Mouse (Mus musculus): ENCODE measurements around the gene Slc1a5. TPM values are rescaled to one million over a fixed set of nuclear protein-coding genes. Genes with fewer than 3 reads are reported as not detected.

Gene Slc1a5
- total and polyA plus RNA-seq, 2 experiments from 2014 or later = 7.2 to 9.3 TPM

- no peak overlapping the region for H3K27ac ChIP-seq (ENCODE audit: low read depth, low read length)
- no peaks in the 10 kb centered on the region for H3K9me3 ChIP-seq (ENCODE audit: low read length)
- no peak overlapping the region for H3K4me2 ChIP-seq (ENCODE audit: low read depth)
- H3K27me3 ChIP-seq (ENCODE audit: insufficient read depth, low read length) = no peaks in the 10 kb centered on the region
- H3K4me3 ChIP-seq (ENCODE audit: low read depth, low read length) = no peak overlapping the region
- no peak for TF ChIP-seq CTCF (IDR thresholded peaks at IDR 0.05; ENCODE audit: low read depth)
- ATAC-seq = no peak
- WGBS = 54% methylated on average over 5 of the region's 5 CpGs
- no peak for DNase-seq
- H3K36me3 ChIP-seq (ENCODE audit: insufficient read depth) = no peaks in the 10 kb centered on the region
- H3K4me1 ChIP-seq (ENCODE audit: insufficient read depth) = no peaks in the 10 kb centered on the region
- no peak overlapping the region for H3K9ac ChIP-seq
These were observed 19.5 kb upstream of the Slc1a5 start for GRCm38 (mm10) chr7:16761630-16762029.

- Histone ChIP-seq H3K9ac (no peak overlapping the region), H3K4me2 (ENCODE audit: low read depth) (no peak overlapping the region), H3K4me3 (ENCODE audit: low read depth, low read length) (no peak overlapping the region), H3K27ac (ENCODE audit: low read depth, low read length) (no peak overlapping the region), H3K27me3 (ENCODE audit: insufficient read depth, low read length) (no peaks in the 10 kb centered on the region), H3K9me3 (ENCODE audit: low read length) (no peaks in the 10 kb centered on the region), H3K4me1 (ENCODE audit: insufficient read depth) (no peaks in the 10 kb centered on the region), H3K36me3 (ENCODE audit: insufficient read depth) (no peaks in the 10 kb centered on the region)
- no peak for DNase-seq
- WGBS = 85% methylated on average over 7 of the region's 7 CpGs
- TF ChIP-seq CTCF (IDR thresholded peaks at IDR 0.05; ENCODE audit: low read depth) = no peak
- no peak for ATAC-seq
These were observed 17.5 kb upstream of the Slc1a5 start for GRCm38 (mm10) chr7:16763463-16764218.

- TF ChIP-seq CTCF (IDR thresholded peaks at IDR 0.05; ENCODE audit: low read depth) = no peak
- WGBS = 20% methylated on average over 2 of the region's 2 CpGs
- Histone ChIP-seq H3K9ac (no peak overlapping the region), H3K27me3 (ENCODE audit: insufficient read depth, low read length) (no peaks in the 10 kb centered on the region), H3K9me3 (ENCODE audit: low read length) (no peaks in the 10 kb centered on the region), H3K4me3 (ENCODE audit: low read depth, low read length) (no peak overlapping the region), H3K36me3 (ENCODE audit: insufficient read depth) (no peaks in the 10 kb centered on the region), H3K27ac (ENCODE audit: low read depth, low read length) (no peak overlapping the region), H3K4me1 (ENCODE audit: insufficient read depth) (no peaks in the 10 kb centered on the region), H3K4me2 (ENCODE audit: low read depth) (no peak overlapping the region)
- DNase-seq (no peak), ATAC-seq (no peak)
These were observed 14.7 kb upstream of the Slc1a5 start for GRCm38 (mm10) chr7:16766443-16766842.

GRCm38 (mm10) chr7:16775888-16776287 lies 5.3 kb upstream of the Slc1a5 start:
- no peak for TF ChIP-seq CTCF (IDR thresholded peaks at IDR 0.05; ENCODE audit: low read depth)
- no peaks in the 10 kb centered on the region for H3K36me3 ChIP-seq (ENCODE audit: insufficient read depth)
- DNase-seq (no peak), ATAC-seq (no peak)
- no peak overlapping the region for H3K9ac ChIP-seq
- no peaks in the 10 kb centered on the region for H3K9me3 ChIP-seq (ENCODE audit: low read length)
- no peaks in the 10 kb centered on the region for H3K4me1 ChIP-seq (ENCODE audit: insufficient read depth)
- no peak overlapping the region for H3K27ac ChIP-seq (ENCODE audit: low read depth, low read length)
- WGBS = 69% methylated on average over 5 of the region's 5 CpGs
- no peaks in the 10 kb centered on the region for H3K27me3 ChIP-seq (ENCODE audit: insufficient read depth, low read length)
- H3K4me2 ChIP-seq (ENCODE audit: low read depth) = no peak overlapping the region
- no peak overlapping the region for H3K4me3 ChIP-seq (ENCODE audit: low read depth, low read length)

GRCm38 (mm10) chr7:16780076-16780475 lies 1.1 kb upstream of the Slc1a5 start:
- DNase-seq = no peak

GRCm38 (mm10) chr7:16781555-16781815 lies 345 bp downstream of the Slc1a5 start:
- Histone ChIP-seq H3K4me2 (ENCODE audit: low read depth) (peak overlapping the region; percentile 83), H3K4me3 (ENCODE audit: low read depth, low read length) (peak overlapping the region; percentile 42), H3K36me3 (ENCODE audit: insufficient read depth) (no peaks in the 10 kb centered on the region), H3K9me3 (ENCODE audit: low read length) (no peaks in the 10 kb centered on the region), H3K9ac (peak overlapping the region; percentile 35; the same call in 1 of the 2 replicates), H3K27me3 (ENCODE audit: insufficient read depth, low read length) (peaks cover 3% of the 10 kb centered on the region), H3K4me1 (ENCODE audit: insufficient read depth) (no peaks in the 10 kb centered on the region; the same call in 1 of the 2 replicates), H3K27ac (ENCODE audit: low read depth, low read length) (no peak overlapping the region)
- no peak for TF ChIP-seq CTCF (IDR thresholded peaks at IDR 0.05; ENCODE audit: low read depth)
- WGBS = under 1% methylated on average over 10 of the region's 10 CpGs
- peak; percentile 38 for DNase-seq
- ATAC-seq = peak; percentile 21

More at GRCm38 (mm10) chr7:16780076-16780475, 1.1 kb upstream of the Slc1a5 start:
- Histone ChIP-seq H3K27ac (ENCODE audit: low read depth, low read length) (no peak overlapping the region), H3K27me3 (ENCODE audit: insufficient read depth, low read length) (peaks cover 3% of the 10 kb centered on the region), H3K9me3 (ENCODE audit: low read length) (no peaks in the 10 kb centered on the region), H3K4me1 (ENCODE audit: insufficient read depth) (no peaks in the 10 kb centered on the region; the same call in 1 of the 2 replicates), H3K4me2 (ENCODE audit: low read depth) (no peak overlapping the region), H3K36me3 (ENCODE audit: insufficient read depth) (no peaks in the 10 kb centered on the region), H3K4me3 (ENCODE audit: low read depth, low read length) (no peak overlapping the region), H3K9ac (no peak overlapping the region)
- ATAC-seq = no peak
- no peak for TF ChIP-seq CTCF (IDR thresholded peaks at IDR 0.05; ENCODE audit: low read depth)
- WGBS = 71% methylated on average over 5 of the region's 5 CpGs

- peak overlapping the region; percentile 83 for H3K4me2 ChIP-seq (ENCODE audit: low read depth)
- DNase-seq (peak; percentile 1), ATAC-seq (peak; percentile 28)
- H3K9ac ChIP-seq = peak overlapping the region; percentile 44
- H3K27ac ChIP-seq (ENCODE audit: low read depth, low read length) = no peak overlapping the region
- no peaks in the 10 kb centered on the region for H3K36me3 ChIP-seq (ENCODE audit: insufficient read depth)
- WGBS = under 1% methylated on average over 50 of the region's 60 CpGs
- peak overlapping the region; percentile 42 for H3K4me3 ChIP-seq (ENCODE audit: low read depth, low read length)
- H3K27me3 ChIP-seq (ENCODE audit: insufficient read depth, low read length) = peaks cover 3% of the 10 kb centered on the region
- TF ChIP-seq CTCF (IDR thresholded peaks at IDR 0.05; ENCODE audit: low read depth) = no peak
- H3K4me1 ChIP-seq (ENCODE audit: insufficient read depth) = no peaks in the 10 kb centered on the region; the same call in 1 of the 2 replicates
- no peaks in the 10 kb centered on the region for H3K9me3 ChIP-seq (ENCODE audit: low read length)
These were observed 845 bp downstream of the Slc1a5 start for GRCm38 (mm10) chr7:16781816-16782554.

Data from forebrain, postnatal 0 days (tissue).